Mouse (Mus musculus) E14TG2a.4 (cell line): ENCODE results near the gene 1700088E04Rik.
A peak's percentile ranks its signal among the peaks of the same experiment; 100 is the strongest.

Source experiments
- H3K27me3 ChIP-seq: 2 replicates; pipeline ENCODE4 v1.6.1; 2014; ENCODE audit warnings: low read length, control low read depth; ENCODE audit not compliant: insufficient read depth
- H3K36me3 ChIP-seq: 2 replicates; pipeline ENCODE4 v1.6.1; 2014; ENCODE audit warnings: low read length, control low read depth; ENCODE audit not compliant: insufficient read depth
- H3K4me1 ChIP-seq: replicated peaks from 2 replicates; pipeline ENCODE4 v1.6.1; 2014; ENCODE audit warnings: low read depth, low read length, control low read depth
- H3K4me3 ChIP-seq: replicated peaks from 2 replicates; pipeline ENCODE4 v1.5.1; 2014; ENCODE audit warnings: mild to moderate bottlenecking, low read length
- H3K9me3 ChIP-seq: 2 replicates; pipeline ENCODE4 v1.6.1; 2014; ENCODE audit warnings: low read length, control low read depth
- CTCF ChIP-seq: conservative IDR thresholded peaks from 2 replicates; pipeline ENCODE4 v1.5.1; 2014; ENCODE audit warnings: low read length
- NANOG ChIP-seq: IDR thresholded peaks from 2 replicates; pipeline ENCODE4 v1.6.1; 2014; ENCODE audit warnings: borderline replicate concordance, low read length, mixed read lengths
- POU5F1 ChIP-seq: IDR thresholded peaks from 2 replicates; pipeline ENCODE4 v1.6.1; 2014; ENCODE audit warnings: low read length, borderline replicate concordance

1700088E04Rik gene

GRCm38 (mm10) chr15:79140866-79141565, at the start of gene 1700088E04Rik, which contains the start of gene Polr2f:
TSS of gene 1700088E04Rik (minus strand) at chr15:79141253.
TSS of gene Polr2f (plus strand) at chr15:79141009.
- TF ChIP-seq POU5F1 = no peak
- no peak for TF ChIP-seq NANOG
- TF ChIP-seq CTCF = no peak
- Histone ChIP-seq H3K4me3 (peak within 1 kb of the TSS; percentile 99), H3K27me3 (peaks cover 11% of the 10 kb centered on the region), H3K9me3 (no peaks in the 10 kb centered on the region), H3K4me1 (peaks cover 47% of the 10 kb centered on the region), H3K36me3 (peaks cover 26% of the 10 kb centered on the region)

- Histone ChIP-seq H3K4me1 (peaks cover 17% of the 10 kb centered on the region), H3K27me3 (peaks cover 9% of the 10 kb centered on the region), H3K4me3 (no peak overlapping the region), H3K36me3 (no peaks in the 10 kb centered on the region), H3K9me3 (no peaks in the 10 kb centered on the region)
- no peak for TF ChIP-seq NANOG
- TF ChIP-seq POU5F1 = no peak
- no peak for TF ChIP-seq CTCF
Measured at GRCm38 (mm10) chr15:79187819-79188218, 46.8 kb upstream of the 1700088E04Rik start.

GRCm38 (mm10) chr15:79185213-79185612, 44.2 kb upstream of the 1700088E04Rik start:
- Histone ChIP-seq H3K4me1 (no peaks in the 10 kb centered on the region), H3K4me3 (no peak overlapping the region), H3K9me3 (no peaks in the 10 kb centered on the region), H3K27me3 (peaks cover 23% of the 10 kb centered on the region), H3K36me3 (no peaks in the 10 kb centered on the region)
- TF ChIP-seq NANOG (no peak), CTCF (no peak), POU5F1 (no peak)

GRCm38 (mm10) chr15:79176905-79177304, 35.9 kb upstream of the 1700088E04Rik start:
- H3K4me3 ChIP-seq = no peak overlapping the region
- H3K9me3 ChIP-seq = no peaks in the 10 kb centered on the region
- H3K27me3 ChIP-seq = peaks cover 53% of the 10 kb centered on the region
- peaks cover 6% of the 10 kb centered on the region for H3K4me1 ChIP-seq
- TF ChIP-seq CTCF (no peak), NANOG (no peak), POU5F1 (no peak)
- no peaks in the 10 kb centered on the region for H3K36me3 ChIP-seq

GRCm38 (mm10) chr15:79166712-79167111, 25.7 kb upstream of the 1700088E04Rik start:
- no peaks in the 10 kb centered on the region for H3K36me3 ChIP-seq
- H3K4me1 ChIP-seq = peaks cover 60% of the 10 kb centered on the region
- H3K4me3 ChIP-seq = no peak overlapping the region; the same call in 1 of the 2 replicates
- 0 out of 2 replicates have a peak, but pooled peaks cover 4% of the 10 kb centered on the region for H3K9me3 ChIP-seq
- peaks cover 84% of the 10 kb centered on the region for H3K27me3 ChIP-seq
- TF ChIP-seq CTCF (no peak), NANOG (no peak), POU5F1 (no peak)

- 0 out of 2 replicates have a peak, but pooled peaks cover 4% of the 10 kb centered on the region for H3K9me3 ChIP-seq
- peaks cover 60% of the 10 kb centered on the region for H3K4me1 ChIP-seq
- TF ChIP-seq CTCF (no peak), NANOG (no peak), POU5F1 (no peak)
- peaks cover 91% of the 10 kb centered on the region for H3K27me3 ChIP-seq
- H3K36me3 ChIP-seq = no peaks in the 10 kb centered on the region
- peak within 1 kb of the TSS; percentile 73 for H3K4me3 ChIP-seq
Measured at GRCm38 (mm10) chr15:79165140-79165539, 24.1 kb upstream of the 1700088E04Rik start, which contains the start of gene Sox10. TSS of gene Sox10 (minus strand) at chr15:79165240.

GRCm38 (mm10) chr15:79164251-79164650, 23.2 kb upstream of the 1700088E04Rik start:
- Histone ChIP-seq H3K4me3 (peak overlapping the region; percentile 73), H3K9me3 (0 out of 2 replicates have a peak, but pooled peaks cover 4% of the 10 kb centered on the region), H3K27me3 (peaks cover 93% of the 10 kb centered on the region), H3K4me1 (peaks cover 55% of the 10 kb centered on the region), H3K36me3 (no peaks in the 10 kb centered on the region)
- TF ChIP-seq CTCF (no peak), POU5F1 (no peak), NANOG (no peak)

- Histone ChIP-seq H3K9me3 (0 out of 2 replicates have a peak, but pooled peaks cover 4% of the 10 kb centered on the region), H3K27me3 (peaks cover 98% of the 10 kb centered on the region), H3K4me1 (peaks cover 50% of the 10 kb centered on the region), H3K36me3 (no peaks in the 10 kb centered on the region), H3K4me3 (peak overlapping the region; percentile 73)
- peak; percentile 45 for TF ChIP-seq CTCF
- TF ChIP-seq POU5F1 = no peak
Measured at GRCm38 (mm10) chr15:79162822-79163221, 21.8 kb upstream of the 1700088E04Rik start.
